Mouse (Mus musculus) limb, embryonic 12.5 days (tissue): Measurements from ENCODE around the gene Serpina3f. TPM values are rescaled to one million over a fixed set of nuclear protein-coding genes. Genes with fewer than 3 reads are reported as not detected.
"Not testable (repeated sequence)": the region's sequence is repeated elsewhere in the genome, so short reads cannot be mapped to it uniquely, and the experiment has no call there.

ENCODE experiments used
- ATAC-seq: fragments of 200-750 bp; cut with Nextera tagmentation; 2 replicates; pipeline ENCODE4 v1.8.0; 2017; ENCODE audit warnings: low read depth, moderate TSS enrichment; ENCODE audit not compliant: insufficient number of reproducible peaks, insufficient read depth, low FRiP score, low TSS enrichment
- H3K27ac ChIP-seq: fragments of 300-500 bp; sonication (generic); 2 replicates; pipeline ENCODE4 v1.5.1; 2016; ENCODE audit warnings: mild to moderate bottlenecking, moderate library complexity
- H3K27me3 ChIP-seq: fragments of 300-500 bp; sonication (generic); 2 replicates; pipeline ENCODE4 v1.6.1; 2016; ENCODE audit warnings: mild to moderate bottlenecking, moderate library complexity
- H3K36me3 ChIP-seq: fragments of 300-500 bp; sonication (generic); 2 replicates; pipeline ENCODE4 v1.6.1; 2016; ENCODE audit warnings: mild to moderate bottlenecking, moderate library complexity
- H3K4me1 ChIP-seq: fragments of 300-500 bp; sonication (generic); replicated peaks from 2 replicates; pipeline ENCODE4 v1.6.1; 2016
- H3K4me2 ChIP-seq: fragments of 300-500 bp; sonication (generic); 2 replicates; pipeline ENCODE4 v1.6.1; 2016; ENCODE audit warnings: mild to moderate bottlenecking, moderate library complexity
- H3K4me3 ChIP-seq: fragments of 300-500 bp; sonication (generic); replicated peaks from 2 replicates; pipeline ENCODE4 v1.5.1; 2016; ENCODE audit warnings: mild to moderate bottlenecking
- H3K9ac ChIP-seq: fragments of 300-500 bp; sonication (generic); replicated peaks from 2 replicates; pipeline ENCODE4 v1.6.1; 2016; ENCODE audit warnings: mild to moderate bottlenecking, moderate library complexity
- H3K9me3 ChIP-seq: fragments of 300-500 bp; sonication (generic); 2 replicates; pipeline ENCODE4 v1.6.1; 2016; ENCODE audit warnings: mild to moderate bottlenecking, moderate library complexity
- WGBS: fragments of 180-500 bp; shearing (Covaris S2); methylation state at CpG from one replicate; pipeline ENCODE4 v1.1.7; 2016; 5-methylcytosine and 5-hydroxymethylcytosine counted together
- polyA plus RNA-seq: library from polyadenylated mRNA; unstranded; fragments of >200 nt; fragmentation: Nextera tagmentation; extraction: Ambion mirVana; gene quantifications from 2 replicates; pipeline ENCODE4 v1.2.1, GENCODE M21; 2016

The Serpina3f gene
- polyA plus RNA-seq, 1 experiment from 2014 or later: not detected

GRCm38 (mm10) chr12:104215249-104215648, 905 bp downstream of the Serpina3f start:
- no peaks in the 10 kb centered on the region for H3K27me3 ChIP-seq
- H3K36me3 ChIP-seq: no peaks in the 10 kb centered on the region
- H3K9ac ChIP-seq: no peak overlapping the region
- H3K4me2 ChIP-seq: no peak overlapping the region
- no peaks in the 10 kb centered on the region for H3K4me1 ChIP-seq
- H3K4me3 ChIP-seq: no peak overlapping the region
- no peak for ATAC-seq
- H3K9me3 ChIP-seq: no peaks in the 10 kb centered on the region
- 88% methylated on average over 1 of the region's 1 CpGs for WGBS
- H3K27ac ChIP-seq: no peak overlapping the region

- Histone ChIP-seq H3K27me3 (no peaks in the 10 kb centered on the region), H3K4me3 (no peak overlapping the region), H3K36me3 (no peaks in the 10 kb centered on the region), H3K9me3 (no peaks in the 10 kb centered on the region), H3K27ac (no peak overlapping the region), H3K4me2 (no peak overlapping the region), H3K9ac (no peak overlapping the region), H3K4me1 (no peaks in the 10 kb centered on the region)
- WGBS: 76% methylated on average over 1 of the region's 1 CpGs
- no peak for ATAC-seq
Measured at GRCm38 (mm10) chr12:104221616-104222015, 7.3 kb downstream of the Serpina3f start.

- ATAC-seq: no peak
- 67% methylated on average over 1 of the region's 1 CpGs for WGBS
- Histone ChIP-seq H3K4me2 (no peak overlapping the region), H3K9ac (no peak overlapping the region), H3K27ac (no peak overlapping the region), H3K4me3 (no peak overlapping the region), H3K36me3 (no peaks in the 10 kb centered on the region), H3K4me1 (no peaks in the 10 kb centered on the region), H3K27me3 (no peaks in the 10 kb centered on the region), H3K9me3 (no peaks in the 10 kb centered on the region)
Measured at GRCm38 (mm10) chr12:104223690-104224089, 9.3 kb downstream of the Serpina3f start.

- no peak overlapping the region for H3K9ac ChIP-seq
- no peaks in the 10 kb centered on the region for H3K4me1 ChIP-seq
- H3K4me2 ChIP-seq: no peak overlapping the region
- H3K36me3 ChIP-seq: no peaks in the 10 kb centered on the region
- no peaks in the 10 kb centered on the region for H3K27me3 ChIP-seq
- no peaks in the 10 kb centered on the region for H3K9me3 ChIP-seq
- WGBS: 76% methylated on average over 7 of the region's 7 CpGs
- no peak for ATAC-seq
- no peak overlapping the region for H3K27ac ChIP-seq
- no peak overlapping the region for H3K4me3 ChIP-seq
Measured at GRCm38 (mm10) chr12:104224598-104225300, 10.4 kb downstream of the Serpina3f start.

GRCm38 (mm10) chr12:104230762-104231161, 16.4 kb downstream of the Serpina3f start:
- Histone ChIP-seq H3K4me2 (no peak overlapping the region), H3K27ac (no peak overlapping the region), H3K27me3 (no peaks in the 10 kb centered on the region), H3K4me3 (no peak overlapping the region), H3K9me3 (no peaks in the 10 kb centered on the region), H3K36me3 (no peaks in the 10 kb centered on the region), H3K9ac (no peak overlapping the region), H3K4me1 (no peaks in the 10 kb centered on the region)
- WGBS: 71% methylated on average over 2 of the region's 2 CpGs
- ATAC-seq: no peak

- ATAC-seq: no peak
- no peaks in the 10 kb centered on the region for H3K4me1 ChIP-seq
- whole genome bisulfite sequencing: 55% methylated on average over 5 of the region's 5 CpGs
Measured at GRCm38 (mm10) chr12:104235915-104236314, 21.6 kb downstream of the Serpina3f start, which contains the start of gene Serpina3g. Serpina3g (plus strand) TSS chr12:104236245.

GRCm38 (mm10) chr12:104238048-104238447, 23.7 kb downstream of the Serpina3f start:
- H3K4me3 ChIP-seq, H3K9me3 ChIP-seq, H3K27ac ChIP-seq, H3K9ac ChIP-seq, H3K4me2 ChIP-seq, H3K4me1 ChIP-seq, H3K27me3 ChIP-seq, H3K36me3 ChIP-seq, ATAC-seq: not testable (repeated sequence)
- 86% methylated on average over 1 of the region's 1 CpGs for WGBS

More at GRCm38 (mm10) chr12:104235915-104236314, 21.6 kb downstream of the Serpina3f start, which contains the start of gene Serpina3g:
- H3K36me3 ChIP-seq: no peaks in the 10 kb centered on the region
- H3K9me3 ChIP-seq: no peaks in the 10 kb centered on the region
- no peak within 1 kb of the TSS for H3K27ac ChIP-seq
- no peak within 1 kb of the TSS for H3K4me3 ChIP-seq
- no peak within 1 kb of the TSS for H3K9ac ChIP-seq
- no peak within 1 kb of the TSS for H3K4me2 ChIP-seq
- no peaks in the 10 kb centered on the region for H3K27me3 ChIP-seq

- H3K9ac ChIP-seq: no peak overlapping the region
- H3K27ac ChIP-seq: no peak overlapping the region
- H3K4me1 ChIP-seq: no peaks in the 10 kb centered on the region
- H3K36me3 ChIP-seq: no peaks in the 10 kb centered on the region
- no peaks in the 10 kb centered on the region for H3K9me3 ChIP-seq
- no peaks in the 10 kb centered on the region for H3K27me3 ChIP-seq
- no peak overlapping the region for H3K4me3 ChIP-seq
- H3K4me2 ChIP-seq: no peak overlapping the region
- ATAC-seq: no peak
Measured at GRCm38 (mm10) chr12:104243307-104243706, 29.0 kb downstream of the Serpina3f start.

- ATAC-seq: no peak
- no peaks in the 10 kb centered on the region for H3K27me3 ChIP-seq
- H3K4me2 ChIP-seq: no peak overlapping the region
- H3K36me3 ChIP-seq: no peaks in the 10 kb centered on the region
- no peak overlapping the region for H3K27ac ChIP-seq
- H3K9ac ChIP-seq: no peak overlapping the region
- H3K9me3 ChIP-seq: no peaks in the 10 kb centered on the region
- 77% methylated on average over 1 of the region's 1 CpGs for WGBS
- H3K4me3 ChIP-seq: no peak overlapping the region
- no peaks in the 10 kb centered on the region for H3K4me1 ChIP-seq
Measured at GRCm38 (mm10) chr12:104245092-104245491, 30.7 kb downstream of the Serpina3f start.

GRCm38 (mm10) chr12:104245595-104245994, 31.3 kb downstream of the Serpina3f start:
- no peak for ATAC-seq
- no peak overlapping the region for H3K4me3 ChIP-seq
- H3K4me2 ChIP-seq: no peak overlapping the region
- no peaks in the 10 kb centered on the region for H3K27me3 ChIP-seq
- no peak overlapping the region for H3K9ac ChIP-seq
- no peaks in the 10 kb centered on the region for H3K9me3 ChIP-seq
- no peak overlapping the region for H3K27ac ChIP-seq
- WGBS: 77% methylated on average over 3 of the region's 3 CpGs
- no peaks in the 10 kb centered on the region for H3K4me1 ChIP-seq
- H3K36me3 ChIP-seq: no peaks in the 10 kb centered on the region

GRCm38 (mm10) chr12:104247553-104248002, 33.2 kb downstream of the Serpina3f start:
- Histone ChIP-seq H3K4me1 (no peaks in the 10 kb centered on the region), H3K9me3 (no peaks in the 10 kb centered on the region), H3K36me3 (no peaks in the 10 kb centered on the region), H3K27ac (no peak overlapping the region), H3K4me3 (no peak overlapping the region), H3K4me2 (no peak overlapping the region), H3K9ac (no peak overlapping the region), H3K27me3 (no peaks in the 10 kb centered on the region)
- peak; percentile 56; the same call in 1 of the 2 replicates for ATAC-seq

GRCm38 (mm10) chr12:104248231-104248630, 33.9 kb downstream of the Serpina3f start:
- WGBS: 68% methylated on average over 3 of the region's 3 CpGs
- no peak overlapping the region for H3K27ac ChIP-seq
- no peak for ATAC-seq
- no peaks in the 10 kb centered on the region for H3K36me3 ChIP-seq
- no peaks in the 10 kb centered on the region for H3K4me1 ChIP-seq
- no peaks in the 10 kb centered on the region for H3K9me3 ChIP-seq
- H3K9ac ChIP-seq: no peak overlapping the region
- H3K27me3 ChIP-seq: no peaks in the 10 kb centered on the region
- H3K4me3 ChIP-seq: no peak overlapping the region
- H3K4me2 ChIP-seq: no peak overlapping the region
